Mouse (Mus musculus) ovary, postnatal 10 days (tissue): ENCODE results near the gene Ttf2.
A peak's percentile ranks its signal among the peaks of the same experiment; 100 is the strongest.

Experiments used
- DNase-seq: peaks from one replicate; pipeline ENCODE4 v3.0.0; 2022; ENCODE audit warnings: low spot score

Gene Ttf2

GRCm38 (mm10) chr3:100979290-100979689 lies 9.8 kb upstream of the Ttf2 start:
- no peak for DNase-seq

GRCm38 (mm10) chr3:100973906-100974305 lies 4.4 kb upstream of the Ttf2 start:
- DNase-seq: no peak

GRCm38 (mm10) chr3:100963849-100964542 lies 5.5 kb downstream of the Ttf2 start:
- no peak for DNase-seq

- no peak for DNase-seq
Observed at GRCm38 (mm10) chr3:100961501-100961900, 8.0 kb downstream of the Ttf2 start.

GRCm38 (mm10) chr3:100961007-100961406 lies 8.5 kb downstream of the Ttf2 start:
- DNase-seq: no peak

GRCm38 (mm10) chr3:100954616-100955015 lies 14.8 kb downstream of the Ttf2 start:
- DNase-seq: no peak

- DNase-seq: no peak
Observed at GRCm38 (mm10) chr3:100951531-100951930, 17.9 kb downstream of the Ttf2 start.

GRCm38 (mm10) chr3:100947286-100947685 lies 22.2 kb downstream of the Ttf2 start:
- DNase-seq: no peak

GRCm38 (mm10) chr3:100940496-100941037 lies 28.9 kb downstream of the Ttf2 start:
- no peak for DNase-seq

GRCm38 (mm10) chr3:100938211-100938610 lies 31.3 kb downstream of the Ttf2 start:
- no peak for DNase-seq

- DNase-seq: no peak
Observed at GRCm38 (mm10) chr3:100936201-100936600, 33.3 kb downstream of the Ttf2 start.

- DNase-seq: no peak
Observed at GRCm38 (mm10) chr3:100935521-100935920, 33.9 kb downstream of the Ttf2 start.

GRCm38 (mm10) chr3:100932077-100932944 lies 37.2 kb downstream of the Ttf2 start:
- DNase-seq: no peak

- DNase-seq: no peak
Observed at GRCm38 (mm10) chr3:100931332-100932076, 38.0 kb downstream of the Ttf2 start.

GRCm38 (mm10) chr3:100925176-100925575 lies 44.3 kb downstream of the Ttf2 start:
- DNase-seq: no peak

GRCm38 (mm10) chr3:100924065-100924732 lies 45.3 kb downstream of the Ttf2 start:
- DNase-seq: no peak

- no peak for DNase-seq
Observed at GRCm38 (mm10) chr3:100922506-100923375, 46.7 kb downstream of the Ttf2 start.

GRCm38 (mm10) chr3:100921825-100922505 lies 47.5 kb downstream of the Ttf2 start, which contains the start of gene Trim45:
Trim45 (plus strand) TSS chr3:100922202.
- peak; percentile 98 for DNase-seq

- no peak for DNase-seq
Observed at GRCm38 (mm10) chr3:100920611-100921140, 48.8 kb downstream of the Ttf2 start.

- DNase-seq: no peak
Observed at GRCm38 (mm10) chr3:100916844-100917243, 52.6 kb downstream of the Ttf2 start.
